Mouse (Mus musculus): ENCODE results near the gene Olfr608.

GRCm38 (mm10) chr7:103497962-103498361 lies 28.3 kb downstream of the Olfr608 start, which contains the start of gene Olfr609:
- TF ChIP-seq CTCF (IDR thresholded peaks at IDR 0.05; ENCODE audit: borderline replicate concordance, extremely low read depth, insufficient read depth, insufficient read length): no peak
- no peak for TF ChIP-seq POLR2A (IDR thresholded peaks at IDR 0.05; ENCODE audit: borderline replicate concordance, extremely low read depth, insufficient read depth, insufficient read length, poor library complexity, severe bottlenecking)

All from brain, embryonic 14.5 days (tissue).